In genomic region chr1:72839356-72839755, GRCm38 (mm10) we compare ENCODE assay signal across 21 mouse cellular contexts. TPM values are rescaled to one million over a fixed set of nuclear protein-coding genes. Genes with fewer than 3 reads are reported as not detected.
A peak's percentile ranks its signal among the peaks of the same experiment; 100 is the strongest.
DNase-seq lines count a peak whose midpoint lies in the region; ATAC-seq and TF ChIP-seq lines count a peak whose summit lies in the region.
"Had no signal": no experiment of that assay in that cellular context is flagged by ENCODE, and none has a peak within 500 bp of the region (broad histone marks: within the 10 kb centered on the region; RNA-seq: fewer than 3 reads in every experiment).

No protein-coding gene starts in this region.

- DNase-seq in gastrocnemius, adult 2 months, result no peak
- DNase-seq in gastrocnemius, adult 8-10 months (ENCODE audit: low spot score in 2 of 2), result no peak
- no peak for DNase-seq in limb, embryonic 10.5 days (ENCODE audit: low spot score)
- DNase-seq in adrenal gland, adult 2 months, result peak; percentile 82
- peak; percentile 52 for DNase-seq in stomach, postnatal 0 days (ENCODE audit: low spot score)
- no peak for DNase-seq in gastrocnemius, adult 18-20 months (ENCODE audit: low spot score)
- DNase-seq: cerebellum, adult 9-10 months; heart, postnatal 4 days; kidney, postnatal 4 days; layer of hippocampus, adult 9-11 months; thymus, postnatal 36 days had no signal

- WGBS in limb, embryonic 15.5 days, result 65% methylated on average over 8 of the region's 8 CpGs
- 79% methylated on average over 8 of the region's 8 CpGs for whole genome bisulfite sequencing in limb, embryonic 10.5 days
- 64% methylated on average over 8 of the region's 8 CpGs for WGBS in stomach, postnatal 0 days

- H3K36me3 ChIP-seq in limb, embryonic 15.5 days, result 0 out of 2 replicates have a peak, but pooled peaks cover 6% of the 10 kb centered on the region
- peaks cover 61% of the 10 kb centered on the region for H3K36me3 ChIP-seq in limb, embryonic 10.5 days
- no peaks in the 10 kb centered on the region for H3K36me3 ChIP-seq in stomach, postnatal 0 days (ENCODE audit: control insufficient read depth, insufficient read depth, low read length)
- H3K36me3 ChIP-seq: G1E; liver, embryonic 15.5 days had no signal

- peak overlapping the region; percentile 4; the same call in 1 of the 2 replicates for H3K4me3 ChIP-seq in gastrocnemius, adult 2 months
- no peak overlapping the region for H3K4me3 ChIP-seq in limb, embryonic 15.5 days
- no peak overlapping the region for H3K4me3 ChIP-seq in limb, embryonic 10.5 days
- H3K4me3 ChIP-seq in stomach, postnatal 0 days (ENCODE audit: low read depth, low read length), result no peak overlapping the region
- H3K4me3 ChIP-seq: embryonic facial prominence, embryonic 13.5 days; forebrain, embryonic 15.5 days; limb, embryonic 12.5 days; liver, embryonic 15.5 days had no signal

- ATAC-seq in limb, embryonic 15.5 days (ENCODE audit: insufficient number of reproducible peaks, low FRiP score, low TSS enrichment, low read depth), result no peak
- ATAC-seq in stomach, postnatal 0 days (ENCODE audit: low FRiP score, low TSS enrichment), result peak; percentile 76
- ATAC-seq: forebrain, embryonic 15.5 days; hindbrain, embryonic 16.5 days; intestine, embryonic 16.5 days; lung, postnatal 0 days had no signal

- H3K9ac ChIP-seq in limb, embryonic 15.5 days, result 0 out of 2 replicates have a peak overlapping the region, but pooled peaks have one; percentile 17
- no peak overlapping the region for H3K9ac ChIP-seq in stomach, postnatal 0 days (ENCODE audit: low read length)
- H3K9ac ChIP-seq: embryonic facial prominence, embryonic 13.5 days; forebrain, embryonic 15.5 days; limb, embryonic 12.5 days; liver, embryonic 15.5 days had no signal

- no peaks in the 10 kb centered on the region for H3K27me3 ChIP-seq in limb, embryonic 15.5 days
- H3K27me3 ChIP-seq in limb, embryonic 10.5 days (ENCODE audit: low read depth, poor library complexity, severe bottlenecking), result no peaks in the 10 kb centered on the region
- no peaks in the 10 kb centered on the region for H3K27me3 ChIP-seq in stomach, postnatal 0 days (ENCODE audit: control insufficient read depth, insufficient read depth, low read length)
- H3K27me3 ChIP-seq: embryonic facial prominence, embryonic 13.5 days; forebrain, embryonic 15.5 days; limb, embryonic 12.5 days; liver, embryonic 15.5 days had no signal

- H3K9me3 ChIP-seq in limb, embryonic 15.5 days, result no peaks in the 10 kb centered on the region
- H3K9me3 ChIP-seq in limb, embryonic 10.5 days (replicated peaks), result no peaks in the 10 kb centered on the region
- no peaks in the 10 kb centered on the region for H3K9me3 ChIP-seq in stomach, postnatal 0 days (ENCODE audit: control insufficient read depth, low read length)
- H3K9me3 ChIP-seq: embryonic facial prominence, embryonic 13.5 days; forebrain, embryonic 15.5 days; G1E; limb, embryonic 12.5 days; liver, embryonic 15.5 days had no signal

- H3K4me1 ChIP-seq in limb, embryonic 15.5 days, result no peaks in the 10 kb centered on the region
- H3K4me1 ChIP-seq in limb, embryonic 10.5 days, result no peaks in the 10 kb centered on the region
- no peaks in the 10 kb centered on the region for H3K4me1 ChIP-seq in stomach, postnatal 0 days (replicated peaks; ENCODE audit: control insufficient read depth, insufficient read depth)
- H3K4me1 ChIP-seq: forebrain, embryonic 15.5 days; limb, embryonic 12.5 days had no signal

- TF ChIP-seq EP300 in stomach, postnatal 0 days (optimal IDR thresholded peaks at IDR 0.05), result no peak

- TF ChIP-seq CTCF in gastrocnemius, adult 2 months (IDR thresholded peaks at IDR 0.05), result no peak
- TF ChIP-seq CTCF in stomach, postnatal 0 days (IDR thresholded peaks at IDR 0.05; ENCODE audit: low read depth), result no peak

- peak overlapping the region; percentile 74 for H3K27ac ChIP-seq in gastrocnemius, adult 2 months
- no peak overlapping the region for H3K27ac ChIP-seq in limb, embryonic 15.5 days
- H3K27ac ChIP-seq in limb, embryonic 10.5 days, result no peak overlapping the region
- no peak overlapping the region for H3K27ac ChIP-seq in stomach, postnatal 0 days (replicated peaks)
- H3K27ac ChIP-seq: embryonic facial prominence, embryonic 13.5 days; forebrain, embryonic 15.5 days; limb, embryonic 12.5 days; liver, embryonic 15.5 days had no signal

- H3K4me2 ChIP-seq in limb, embryonic 15.5 days, result no peak overlapping the region
- no peak overlapping the region for H3K4me2 ChIP-seq in stomach, postnatal 0 days (replicated peaks; ENCODE audit: low read depth)
- H3K4me2 ChIP-seq: embryonic facial prominence, embryonic 13.5 days; forebrain, embryonic 15.5 days; limb, embryonic 12.5 days; liver, embryonic 15.5 days; midbrain, embryonic 11.5 days had no signal

- intact Hi-C loops in gastrocnemius, adult 2 months (cut with DNase I), result no loop called here

RNA-seq across cellular contexts. Expression of gene Igfbp2, which starts 15.1 kb away (rescaled TPM):
- total RNA-seq in gastrocnemius, adult 2 months (2021), result not detected
- under 1 TPM in 3 of 4 experiments, not detected in 1; 0.21 to 0.53 (median 0.29) TPM for total RNA-seq in gastrocnemius, adult 8-10 months (2022)
- 379 and 399 TPM in 2 replicates for polyA plus RNA-seq in limb, embryonic 15.5 days (2015; fragmentation: Nextera tagmentation; extraction: Ambion mirVana)
- 198 and 264 TPM in 2 replicates for polyA plus RNA-seq in limb, embryonic 10.5 days (2016; fragmentation: Nextera tagmentation; extraction: Ambion mirVana)
- total RNA-seq in adrenal gland, adult 2 months (2021), result 1 to 10 TPM; 2.0 to 4.1 TPM
- 12.6 and 13.0 TPM in 2 replicates for polyA plus RNA-seq in adrenal gland, adult 2 months (2012; rRNA removed)
- polyA plus RNA-seq in stomach, postnatal 0 days (2015; fragmentation: Nextera tagmentation; extraction: Ambion mirVana), result 304 and 499 TPM in 2 replicates
- total RNA-seq in gastrocnemius, adult 18-20 months (2021), result under 1 TPM; 0.28 to 0.62 TPM
- polyA plus RNA-seq: G1E had no signal

RNA-seq across cellular contexts. Expression of gene Igfbp5, which starts 35.3 kb away (rescaled TPM):
- 100 to 1,000 TPM; 248 to 267 TPM for total RNA-seq in gastrocnemius, adult 2 months (2021)
- 100 to 1,000 TPM; 100 to 289 (median 178) TPM for total RNA-seq in gastrocnemius, adult 8-10 months (2022)
- polyA plus RNA-seq in limb, embryonic 15.5 days (2015; fragmentation: Nextera tagmentation; extraction: Ambion mirVana), result 108 and 118 TPM in 2 replicates
- polyA plus RNA-seq in limb, embryonic 10.5 days (2016; fragmentation: Nextera tagmentation; extraction: Ambion mirVana), result 44.4 and 55.4 TPM in 2 replicates
- total RNA-seq in adrenal gland, adult 2 months (2021), result 100 to 1,000 TPM in 1 of 2 experiments, 10 to 100 TPM in 1; 87.4 to 179 TPM
- 31.2 and 32.3 TPM in 2 replicates for polyA plus RNA-seq in adrenal gland, adult 2 months (2012; rRNA removed)
- 37.8 and 44.2 TPM in 2 replicates for polyA plus RNA-seq in stomach, postnatal 0 days (2015; fragmentation: Nextera tagmentation; extraction: Ambion mirVana)
- 100 to 1,000 TPM; 189 to 235 TPM for total RNA-seq in gastrocnemius, adult 18-20 months (2021)

Comparison
In these comparisons a context has a peak if more than half of its experiments do, and no peak if none do; other contexts are left out.
1. DNase-seq: peak in adrenal gland, adult 2 months (single experiment) and stomach, postnatal 0 days (single experiment); none in gastrocnemius, adult 2 months (single experiment), gastrocnemius, adult 8-10 months (0 of 2), limb, embryonic 10.5 days (single experiment) and gastrocnemius, adult 18-20 months (single experiment).